Comparison of ENCODE assay signal across 9 mouse cellular contexts in the genomic region with DNA sequence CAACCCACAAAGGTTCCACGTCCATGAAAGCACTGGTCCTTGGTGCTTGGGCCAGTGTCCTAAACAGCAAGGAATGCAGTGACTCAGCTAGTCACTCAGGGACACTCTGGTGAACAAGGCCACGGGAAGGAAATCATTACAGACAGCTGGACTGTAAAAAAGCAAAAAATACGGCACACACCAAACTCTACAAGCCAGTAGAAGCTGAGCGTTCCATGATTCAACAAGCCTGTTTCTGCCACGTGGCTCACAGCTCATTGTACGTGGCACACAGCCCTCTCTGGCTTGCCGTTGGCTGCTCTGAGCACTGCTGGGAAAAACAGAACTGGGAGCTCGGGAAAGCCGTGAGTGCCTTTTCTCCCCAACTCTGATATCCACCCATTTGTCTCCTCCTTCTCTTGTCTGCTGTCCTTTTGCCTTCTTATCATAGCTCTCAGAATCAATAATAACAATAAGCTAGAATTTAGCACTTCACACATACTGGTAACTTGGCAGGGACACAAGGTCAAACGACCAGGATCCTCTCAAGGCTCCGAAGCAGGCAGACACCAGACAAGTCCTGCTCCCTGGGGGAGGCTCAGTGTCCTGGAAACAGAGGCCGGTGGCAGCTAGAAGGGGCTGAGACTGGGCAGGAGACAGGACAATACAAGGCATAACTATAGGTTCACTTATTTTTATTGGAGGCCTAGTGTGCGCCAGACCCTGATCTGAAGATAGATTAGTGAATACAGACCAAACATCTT. TPM values are rescaled to one million over a fixed set of nuclear protein-coding genes. Genes with fewer than 3 reads are reported as not detected.
DNase-seq lines count a peak whose midpoint lies in the region; ATAC-seq and TF ChIP-seq lines count a peak whose summit lies in the region.
"Had no signal": no experiment of that assay in that cellular context is flagged by ENCODE, and none has a peak within 500 bp of the region (broad histone marks: within the 10 kb centered on the region; RNA-seq: fewer than 3 reads in every experiment).

Gene Lpin3, plus strand, starts transcription at position 218 of the 743 bp plus-strand sequence.

- in situ Hi-C loops in Patski (cut with MboI; ENCODE audit: low pct_unique_long_range_greater_than_20kb) = loop anchor here (5.0 kb wide), 1 partner anchor 278 kb away; no protein-coding TSS in a partner anchor

- 44% methylated on average over 13 of the region's 13 CpGs for WGBS in heart, embryonic 12.5 days
- WGBS in heart, embryonic 13.5 days = 43% methylated on average over 13 of the region's 13 CpGs
- 36% methylated on average over 13 of the region's 13 CpGs for WGBS in lung, embryonic 15.5 days

- no peak for TF ChIP-seq CTCF in Patski (IDR thresholded peaks at IDR 0.05)

- peaks cover 17% of the 10 kb centered on the region for H3K4me1 ChIP-seq in heart, embryonic 12.5 days (replicated peaks)
- peaks cover 13% of the 10 kb centered on the region for H3K4me1 ChIP-seq in heart, embryonic 13.5 days
- peaks cover 9% of the 10 kb centered on the region for H3K4me1 ChIP-seq in lung, embryonic 15.5 days

- peak; percentile 84 to 91 for DNase-seq in heart, adult 18-20 months
- DNase-seq in Patski (ENCODE audit: low read depth, low spot score) = no peak
- DNase-seq in c-Kit-positive CD71-positive TER-119-positive erythroid progenitor cells, embryonic 14.5 days (ENCODE audit: low spot score) = no peak
- DNase-seq in cerebellum, adult 9-10 months = no peak

- H3K27ac ChIP-seq in heart, embryonic 12.5 days (ENCODE audit: poor library complexity, severe bottlenecking) = no peak within 1 kb of the TSS
- H3K27ac ChIP-seq in heart, embryonic 13.5 days (replicated peaks) = peak within 1 kb of the TSS; percentile 45; the same call in 1 of the 2 replicates
- H3K27ac ChIP-seq in lung, embryonic 15.5 days = no peak within 1 kb of the TSS
- H3K27ac ChIP-seq: limb, embryonic 13.5 days had no signal

- no peaks in the 10 kb centered on the region for H3K27me3 ChIP-seq in heart, embryonic 12.5 days (replicated peaks)
- H3K27me3 ChIP-seq in Patski = no peaks in the 10 kb centered on the region
- H3K27me3 ChIP-seq in heart, embryonic 13.5 days (replicated peaks) = no peaks in the 10 kb centered on the region
- H3K27me3 ChIP-seq in lung, embryonic 15.5 days = no peaks in the 10 kb centered on the region
- H3K27me3 ChIP-seq: limb, embryonic 13.5 days had no signal

- no peak within 1 kb of the TSS for H3K4me3 ChIP-seq in heart, embryonic 12.5 days
- no peak within 1 kb of the TSS for H3K4me3 ChIP-seq in heart, embryonic 13.5 days
- no peak within 1 kb of the TSS for H3K4me3 ChIP-seq in lung, embryonic 15.5 days
- H3K4me3 ChIP-seq: limb, embryonic 13.5 days had no signal

- no peak within 1 kb of the TSS for H3K9ac ChIP-seq in heart, embryonic 12.5 days
- no peak within 1 kb of the TSS for H3K9ac ChIP-seq in heart, embryonic 13.5 days
- no peak within 1 kb of the TSS for H3K9ac ChIP-seq in lung, embryonic 15.5 days
- H3K9ac ChIP-seq: limb, embryonic 13.5 days had no signal

- CTCF ChIA-PET in Patski (lab: Charles Lee) = interaction anchor here (0.9 to 2.0 kb wide), 5 partner anchors 14 to 137 kb away, joined by 3 to 6 read pairs (median 4); no protein-coding TSS in a partner anchor

- H3K9me3 ChIP-seq in heart, embryonic 12.5 days (replicated peaks) = no peaks in the 10 kb centered on the region; the same call in 1 of the 2 replicates
- H3K9me3 ChIP-seq in heart, embryonic 13.5 days = peaks cover 5% of the 10 kb centered on the region; the same call in 1 of the 2 replicates
- no peaks in the 10 kb centered on the region for H3K9me3 ChIP-seq in lung, embryonic 15.5 days
- H3K9me3 ChIP-seq: limb, embryonic 13.5 days had no signal

- ATAC-seq in heart, embryonic 12.5 days (ENCODE audit: insufficient number of reproducible peaks, low FRiP score) = no peak
- ATAC-seq in Patski = peak; percentile 85
- no peak for ATAC-seq in heart, embryonic 13.5 days (ENCODE audit: extremely low read depth, insufficient number of reproducible peaks, low FRiP score, low TSS enrichment)
- ATAC-seq in lung, embryonic 15.5 days (ENCODE audit: borderline replicate concordance, extremely low read depth, low FRiP score, low TSS enrichment) = peak; percentile 68; the same call in 1 of the 2 replicates
- no peak for ATAC-seq in erythroid progenitor cell, adult 5-6 weeks (replicated peaks; ENCODE audit: low FRiP score, poor library complexity, severe bottlenecking)

- H3K4me2 ChIP-seq in heart, embryonic 12.5 days = no peak within 1 kb of the TSS
- no peak within 1 kb of the TSS for H3K4me2 ChIP-seq in heart, embryonic 13.5 days
- H3K4me2 ChIP-seq in lung, embryonic 15.5 days = no peak within 1 kb of the TSS
- H3K4me2 ChIP-seq: limb, embryonic 13.5 days had no signal

- no peaks in the 10 kb centered on the region for H3K36me3 ChIP-seq in heart, embryonic 12.5 days
- no peaks in the 10 kb centered on the region for H3K36me3 ChIP-seq in heart, embryonic 13.5 days
- no peaks in the 10 kb centered on the region for H3K36me3 ChIP-seq in lung, embryonic 15.5 days
- H3K36me3 ChIP-seq: limb, embryonic 13.5 days had no signal

- POLR2A ChIA-PET in Patski (lab: Charles Lee) = no interaction called here

RNA-seq across cellular contexts. Expression of gene Lpin3, which starts in this region (rescaled TPM):
- 1 to 10 TPM; 3.9 to 6.3 TPM for total RNA-seq in heart, adult 18-20 months (2021)
- polyA plus RNA-seq in heart, embryonic 12.5 days (2016; fragmentation: Nextera tagmentation; extraction: Ambion mirVana) = 1.4 and 2.3 TPM in 2 replicates
- polyA plus RNA-seq in Patski (2021) = 2.3 TPM
- polyA plus RNA-seq in heart, embryonic 13.5 days (2015; fragmentation: Nextera tagmentation; extraction: Ambion mirVana) = 1.4 and 1.6 TPM in 2 replicates
- polyA plus RNA-seq in lung, embryonic 15.5 days (2015; fragmentation: Nextera tagmentation; extraction: Ambion mirVana) = 3.2 and 3.6 TPM in 2 replicates
- total RNA-seq in erythroid progenitor cell, adult 5-6 weeks (2015; ENCODE audit: low replicate concordance) = not detected in 2 replicates
- not detected in 2 replicates for total RNA-seq in erythroid progenitor cell, adult 5-6 weeks (2017; ENCODE audit: low replicate concordance)

Comparison
In these comparisons a context has a peak if more than half of its experiments do, and no peak if none do; other contexts are left out.
1. RNA of gene Lpin3 (total RNA-seq): 3.9 to 6.3 TPM in heart, adult 18-20 months; not detected in erythroid progenitor cell, adult 5-6 weeks; every median in the first group is over 4 times any median in the second.
2. DNase-seq: peak in heart, adult 18-20 months (2 of 2); none in Patski (single experiment), c-Kit-positive CD71-positive TER-119-positive erythroid progenitor cells, embryonic 14.5 days (single experiment) and cerebellum, adult 9-10 months (single experiment).
3. ATAC-seq: peak in Patski (single experiment) and lung, embryonic 15.5 days (single experiment); none in heart, embryonic 12.5 days (single experiment), heart, embryonic 13.5 days (single experiment) and erythroid progenitor cell, adult 5-6 weeks (single experiment).